Mouse (Mus musculus): ENCODE data around the gene Lrrc8b. TPM values are rescaled to one million over a fixed set of nuclear protein-coding genes. Genes with fewer than 3 reads are reported as not detected.

Gene Lrrc8b
- polyA plus RNA-seq, 1 experiment, result 31.1 TPM

GRCm38 (mm10) chr5:105461076-105461475, 45.5 kb downstream of the Lrrc8b start:
- TF ChIP-seq POLR2A (IDR thresholded peaks at IDR 0.05; ENCODE audit: borderline replicate concordance, extremely low read depth, insufficient read depth, insufficient read length, poor library complexity, severe bottlenecking) (no peak), CTCF (IDR thresholded peaks at IDR 0.05; ENCODE audit: borderline replicate concordance, extremely low read depth, insufficient read depth, insufficient read length) (no peak)
- no peak for DNase-seq (ENCODE audit: low read depth)

- no peak for TF ChIP-seq POLR2A (IDR thresholded peaks at IDR 0.05; ENCODE audit: borderline replicate concordance, extremely low read depth, insufficient read depth, insufficient read length, poor library complexity, severe bottlenecking)
- no peak for TF ChIP-seq CTCF (IDR thresholded peaks at IDR 0.05; ENCODE audit: borderline replicate concordance, extremely low read depth, insufficient read depth, insufficient read length)
- DNase-seq (ENCODE audit: low read depth), result no peak
These were observed 49.1 kb downstream of the Lrrc8b start for GRCm38 (mm10) chr5:105464671-105465070.

GRCm38 (mm10) chr5:105465550-105465949, 50.0 kb downstream of the Lrrc8b start:
- TF ChIP-seq POLR2A (IDR thresholded peaks at IDR 0.05; ENCODE audit: borderline replicate concordance, extremely low read depth, insufficient read depth, insufficient read length, poor library complexity, severe bottlenecking), result no peak
- TF ChIP-seq CTCF (IDR thresholded peaks at IDR 0.05; ENCODE audit: borderline replicate concordance, extremely low read depth, insufficient read depth, insufficient read length), result no peak
- no peak for DNase-seq (ENCODE audit: low read depth)

GRCm38 (mm10) chr5:105466471-105466902, 50.9 kb downstream of the Lrrc8b start:
- no peak for TF ChIP-seq CTCF (IDR thresholded peaks at IDR 0.05; ENCODE audit: borderline replicate concordance, extremely low read depth, insufficient read depth, insufficient read length)
- TF ChIP-seq POLR2A (IDR thresholded peaks at IDR 0.05; ENCODE audit: borderline replicate concordance, extremely low read depth, insufficient read depth, insufficient read length, poor library complexity, severe bottlenecking), result no peak
- no peak for DNase-seq (ENCODE audit: low read depth)

- TF ChIP-seq CTCF (IDR thresholded peaks at IDR 0.05; ENCODE audit: borderline replicate concordance, extremely low read depth, insufficient read depth, insufficient read length) (no peak), POLR2A (IDR thresholded peaks at IDR 0.05; ENCODE audit: borderline replicate concordance, extremely low read depth, insufficient read depth, insufficient read length, poor library complexity, severe bottlenecking) (no peak)
- no peak for DNase-seq (ENCODE audit: low read depth)
These were observed 51.7 kb downstream of the Lrrc8b start for GRCm38 (mm10) chr5:105467271-105467670.

- DNase-seq (ENCODE audit: low read depth), result no peak
- no peak for TF ChIP-seq CTCF (IDR thresholded peaks at IDR 0.05; ENCODE audit: borderline replicate concordance, extremely low read depth, insufficient read depth, insufficient read length)
- no peak for TF ChIP-seq POLR2A (IDR thresholded peaks at IDR 0.05; ENCODE audit: borderline replicate concordance, extremely low read depth, insufficient read depth, insufficient read length, poor library complexity, severe bottlenecking)
These were observed 57.6 kb downstream of the Lrrc8b start for GRCm38 (mm10) chr5:105472983-105473705.

- no peak for DNase-seq (ENCODE audit: low read depth)
- TF ChIP-seq CTCF (IDR thresholded peaks at IDR 0.05; ENCODE audit: borderline replicate concordance, extremely low read depth, insufficient read depth, insufficient read length), result no peak
- no peak for TF ChIP-seq POLR2A (IDR thresholded peaks at IDR 0.05; ENCODE audit: borderline replicate concordance, extremely low read depth, insufficient read depth, insufficient read length, poor library complexity, severe bottlenecking)
These were observed 62.0 kb downstream of the Lrrc8b start for GRCm38 (mm10) chr5:105477527-105477926.

GRCm38 (mm10) chr5:105479673-105480072, 64.1 kb downstream of the Lrrc8b start:
- no peak for TF ChIP-seq POLR2A (IDR thresholded peaks at IDR 0.05; ENCODE audit: borderline replicate concordance, extremely low read depth, insufficient read depth, insufficient read length, poor library complexity, severe bottlenecking)
- no peak for TF ChIP-seq CTCF (IDR thresholded peaks at IDR 0.05; ENCODE audit: borderline replicate concordance, extremely low read depth, insufficient read depth, insufficient read length)
- no peak for DNase-seq (ENCODE audit: low read depth)

GRCm38 (mm10) chr5:105480561-105480960, 65.0 kb downstream of the Lrrc8b start:
- DNase-seq (ENCODE audit: low read depth), result no peak
- TF ChIP-seq POLR2A (IDR thresholded peaks at IDR 0.05; ENCODE audit: borderline replicate concordance, extremely low read depth, insufficient read depth, insufficient read length, poor library complexity, severe bottlenecking) (no peak), CTCF (IDR thresholded peaks at IDR 0.05; ENCODE audit: borderline replicate concordance, extremely low read depth, insufficient read depth, insufficient read length) (no peak)

GRCm38 (mm10) chr5:105483632-105484031, 68.1 kb downstream of the Lrrc8b start:
- TF ChIP-seq CTCF (IDR thresholded peaks at IDR 0.05; ENCODE audit: borderline replicate concordance, extremely low read depth, insufficient read depth, insufficient read length), result no peak
- no peak for TF ChIP-seq POLR2A (IDR thresholded peaks at IDR 0.05; ENCODE audit: borderline replicate concordance, extremely low read depth, insufficient read depth, insufficient read length, poor library complexity, severe bottlenecking)

GRCm38 (mm10) chr5:105484247-105484646, 68.7 kb downstream of the Lrrc8b start:
- TF ChIP-seq POLR2A (IDR thresholded peaks at IDR 0.05; ENCODE audit: borderline replicate concordance, extremely low read depth, insufficient read depth, insufficient read length, poor library complexity, severe bottlenecking) (no peak), CTCF (IDR thresholded peaks at IDR 0.05; ENCODE audit: borderline replicate concordance, extremely low read depth, insufficient read depth, insufficient read length) (no peak)

More at GRCm38 (mm10) chr5:105483632-105484031, 68.1 kb downstream of the Lrrc8b start:
- DNase-seq (ENCODE audit: low read depth), result no peak

GRCm38 (mm10) chr5:105484891-105485290, 69.3 kb downstream of the Lrrc8b start:
- no peak for TF ChIP-seq POLR2A (IDR thresholded peaks at IDR 0.05; ENCODE audit: borderline replicate concordance, extremely low read depth, insufficient read depth, insufficient read length, poor library complexity, severe bottlenecking)
- no peak for TF ChIP-seq CTCF (IDR thresholded peaks at IDR 0.05; ENCODE audit: borderline replicate concordance, extremely low read depth, insufficient read depth, insufficient read length)
- DNase-seq (ENCODE audit: low read depth), result no peak

More at GRCm38 (mm10) chr5:105484247-105484646, 68.7 kb downstream of the Lrrc8b start:
- peak; percentile 74 for DNase-seq (ENCODE audit: low read depth)
